ENCODE assay signal across 10 mouse cellular contexts in genomic region chr15:82960786-82961561, GRCm38 (mm10). TPM values are rescaled to one million over a fixed set of nuclear protein-coding genes. Genes with fewer than 3 reads are reported as not detected.
A peak's percentile ranks its signal among the peaks of the same experiment; 100 is the strongest.
DNase-seq lines count a peak whose midpoint lies in the region; ATAC-seq lines count a peak whose summit lies in the region.
"Had no signal": no experiment of that assay in that cellular context is flagged by ENCODE, and none has a peak within 500 bp of the region (broad histone marks: within the 10 kb centered on the region; RNA-seq: fewer than 3 reads in every experiment).

No protein-coding gene starts in this region.

- peaks cover 78% of the 10 kb centered on the region for H3K4me1 ChIP-seq in kidney, embryonic 15.5 days
- peaks cover 94% of the 10 kb centered on the region for H3K4me1 ChIP-seq in hindbrain, embryonic 13.5 days (replicated peaks)

- H3K4me2 ChIP-seq in kidney, embryonic 15.5 days: peak overlapping the region; percentile 75
- peak overlapping the region; percentile 70 for H3K4me2 ChIP-seq in hindbrain, embryonic 13.5 days

- peak overlapping the region; percentile 31 for H3K4me3 ChIP-seq in kidney, embryonic 15.5 days (replicated peaks)
- peak overlapping the region; percentile 57 for H3K4me3 ChIP-seq in hindbrain, embryonic 13.5 days

- WGBS in kidney, embryonic 15.5 days: under 1% methylated on average over 26 of the region's 26 CpGs
- 0% methylated on average over 26 of the region's 26 CpGs for WGBS in hindbrain, embryonic 13.5 days

- H3K9ac ChIP-seq in kidney, embryonic 15.5 days: peak overlapping the region; percentile 36
- H3K9ac ChIP-seq in hindbrain, embryonic 13.5 days: peak overlapping the region; percentile 83

- no peaks in the 10 kb centered on the region for H3K36me3 ChIP-seq in kidney, embryonic 15.5 days
- no peaks in the 10 kb centered on the region for H3K36me3 ChIP-seq in hindbrain, embryonic 13.5 days

- H3K9me3 ChIP-seq in kidney, embryonic 15.5 days (replicated peaks): no peaks in the 10 kb centered on the region
- no peaks in the 10 kb centered on the region for H3K9me3 ChIP-seq in hindbrain, embryonic 13.5 days

- H3K27ac ChIP-seq in kidney, embryonic 15.5 days: no peak overlapping the region
- H3K27ac ChIP-seq in hindbrain, embryonic 13.5 days: peak overlapping the region; percentile 88

- H3K27me3 ChIP-seq in kidney, embryonic 15.5 days: peaks cover 82% of the 10 kb centered on the region
- peaks cover 71% of the 10 kb centered on the region for H3K27me3 ChIP-seq in hindbrain, embryonic 13.5 days

- peak; percentile 13; the same call in 1 of the 2 replicates for ATAC-seq in kidney, embryonic 15.5 days (replicated peaks; ENCODE audit: low FRiP score)
- ATAC-seq in hindbrain, embryonic 13.5 days (ENCODE audit: low FRiP score): no peak
- no peak for ATAC-seq in megakaryocyte-erythroid progenitor cell, adult 5-6 weeks (replicated peaks; ENCODE audit: low FRiP score, low TSS enrichment, poor library complexity, severe bottlenecking)
- ATAC-seq: lung, postnatal 0 days; Patski had no signal

- no peak for DNase-seq in kidney, postnatal 14 days
- peak; percentile 74 for DNase-seq in embryo, embryonic 11 days
- DNase-seq in neural tube, embryonic 10.5 days (ENCODE audit: extremely low spot score, low spot score): peak; percentile 73
- no peak for DNase-seq in spleen, postnatal 10 days (ENCODE audit: low spot score in 2 of 2)
- no peak for DNase-seq in right cerebral cortex, adult 18-20 months

RNA-seq across cellular contexts. Expression of gene Tcf20, which starts 26.7 kb away (rescaled TPM):
- polyA plus RNA-seq in kidney, embryonic 15.5 days (2015; fragmentation: Nextera tagmentation; extraction: Ambion mirVana): 8.4 and 9.3 TPM in 2 replicates
- 11.8 and 12.6 TPM in 2 replicates for polyA plus RNA-seq in hindbrain, embryonic 13.5 days (2015; fragmentation: Nextera tagmentation; extraction: Ambion mirVana)
- 57.7 and 70.5 TPM in 2 replicates for total RNA-seq in megakaryocyte-erythroid progenitor cell, adult 5-6 weeks (2014; fragmentation: Nextera tagmentation)
- 87.5 and 106 TPM in 2 replicates for total RNA-seq in megakaryocyte-erythroid progenitor cell, adult 5-6 weeks (2017)

Comparison
In these comparisons a context has a peak if more than half of its experiments do, and no peak if none do; other contexts are left out.
1. DNase-seq: peak in embryo, embryonic 11 days (single experiment) and neural tube, embryonic 10.5 days (single experiment); none in kidney, postnatal 14 days (single experiment), spleen, postnatal 10 days (0 of 2) and right cerebral cortex, adult 18-20 months (single experiment).